Mouse (Mus musculus) hindbrain, embryonic 13.5 days (tissue): ENCODE data around the gene Lsm7. TPM values are rescaled to one million over a fixed set of nuclear protein-coding genes. Genes with fewer than 3 reads are reported as not detected.
"Not testable (repeated sequence)": the region's sequence is repeated elsewhere in the genome, so short reads cannot be mapped to it uniquely, and the experiment has no call there.

Source experiments
- ATAC-seq: fragments of 200-750 bp; cut with Nextera tagmentation; 2 replicates; pipeline ENCODE4 v1.8.0; 2017; ENCODE audit warnings: moderate TSS enrichment; ENCODE audit not compliant: low FRiP score
- H3K27ac ChIP-seq: fragments of 300-500 bp; sonication (generic); 2 replicates; pipeline ENCODE4 v1.5.1; 2015; ENCODE audit warnings: inconsistent platforms, mild to moderate bottlenecking, moderate library complexity
- H3K27me3 ChIP-seq: fragments of 300-500 bp; sonication (generic); 2 replicates; pipeline ENCODE4 v1.6.1; 2015; ENCODE audit warnings: mild to moderate bottlenecking, inconsistent platforms
- H3K36me3 ChIP-seq: fragments of 300-500 bp; sonication (generic); 2 replicates; pipeline ENCODE4 v1.6.1; 2015; ENCODE audit warnings: mild to moderate bottlenecking, inconsistent platforms
- H3K4me1 ChIP-seq: fragments of 300-500 bp; sonication (generic); replicated peaks from 2 replicates; pipeline ENCODE4 v1.6.1; 2015; ENCODE audit warnings: inconsistent platforms
- H3K4me2 ChIP-seq: fragments of 300-500 bp; sonication (generic); 2 replicates; pipeline ENCODE4 v1.6.1; 2015; ENCODE audit warnings: inconsistent platforms, mild to moderate bottlenecking, moderate library complexity
- H3K4me3 ChIP-seq: fragments of 300-500 bp; sonication (generic); 2 replicates; pipeline ENCODE4 v1.5.1; 2015; ENCODE audit warnings: mild to moderate bottlenecking, inconsistent platforms
- H3K9ac ChIP-seq: fragments of 300-500 bp; sonication (generic); 2 replicates; pipeline ENCODE4 v1.6.1; 2015; ENCODE audit warnings: mild to moderate bottlenecking, inconsistent platforms
- H3K9me3 ChIP-seq: fragments of 300-500 bp; sonication (generic); 2 replicates; pipeline ENCODE4 v1.6.1; 2016; ENCODE audit warnings: inconsistent platforms
- WGBS: fragments of 180-500 bp; shearing (Covaris S2); methylation state at CpG from one replicate; pipeline ENCODE4 v1.1.7; 2015; 5-methylcytosine and 5-hydroxymethylcytosine counted together
- polyA plus RNA-seq: library from polyadenylated mRNA; unstranded; fragments of >200 nt; fragmentation: Nextera tagmentation; extraction: Ambion mirVana; gene quantifications from 2 replicates; pipeline ENCODE4 v1.2.1, GENCODE M21; 2015

Gene Lsm7
- polyA plus RNA-seq, 1 experiment from 2014 or later, result 237 TPM

- Histone ChIP-seq H3K27ac (no peak overlapping the region), H3K27me3 (peaks cover 18% of the 10 kb centered on the region), H3K36me3 (peaks cover 37% of the 10 kb centered on the region), H3K9ac (peak overlapping the region; percentile 51; the same call in 1 of the 2 replicates), H3K9me3 (no peaks in the 10 kb centered on the region), H3K4me1 (peaks cover 40% of the 10 kb centered on the region), H3K4me2 (0 out of 2 replicates have a peak overlapping the region, but pooled peaks have one; percentile 3), H3K4me3 (0 out of 2 replicates have a peak overlapping the region, but pooled peaks have one; percentile 1)
- WGBS, result 67% methylated on average over 1 of the region's 1 CpGs
- ATAC-seq, result no peak
These were observed 25.4 kb downstream of the Lsm7 start for GRCm38 (mm10) chr10:80829359-80830278.

- peak overlapping the region; percentile 80 for H3K4me3 ChIP-seq
- H3K9ac ChIP-seq, result peak overlapping the region; percentile 92; the same call in 1 of the 2 replicates
- peaks cover 32% of the 10 kb centered on the region for H3K36me3 ChIP-seq
- 86% methylated on average over 9 of the region's 9 CpGs for WGBS
- not testable (repeated sequence) for ATAC-seq, H3K27ac ChIP-seq, H3K27me3 ChIP-seq, H3K9me3 ChIP-seq
- H3K4me1 ChIP-seq, result peaks cover 40% of the 10 kb centered on the region
- peak overlapping the region; percentile 100 for H3K4me2 ChIP-seq
These were observed 26.4 kb downstream of the Lsm7 start for GRCm38 (mm10) chr10:80828587-80828986.

- Histone ChIP-seq H3K36me3 (peaks cover 32% of the 10 kb centered on the region), H3K27me3 (peaks cover 1% of the 10 kb centered on the region), H3K9ac (peak overlapping the region; percentile 92), H3K4me2 (peak overlapping the region; percentile 100), H3K4me1 (peaks cover 40% of the 10 kb centered on the region), H3K4me3 (peak overlapping the region; percentile 80), H3K9me3 (no peaks in the 10 kb centered on the region), H3K27ac (no peak overlapping the region)
- no peak for ATAC-seq
- 80% methylated on average over 10 of the region's 10 CpGs for WGBS
These were observed 27.1 kb downstream of the Lsm7 start for GRCm38 (mm10) chr10:80827870-80828420.

DNA sequence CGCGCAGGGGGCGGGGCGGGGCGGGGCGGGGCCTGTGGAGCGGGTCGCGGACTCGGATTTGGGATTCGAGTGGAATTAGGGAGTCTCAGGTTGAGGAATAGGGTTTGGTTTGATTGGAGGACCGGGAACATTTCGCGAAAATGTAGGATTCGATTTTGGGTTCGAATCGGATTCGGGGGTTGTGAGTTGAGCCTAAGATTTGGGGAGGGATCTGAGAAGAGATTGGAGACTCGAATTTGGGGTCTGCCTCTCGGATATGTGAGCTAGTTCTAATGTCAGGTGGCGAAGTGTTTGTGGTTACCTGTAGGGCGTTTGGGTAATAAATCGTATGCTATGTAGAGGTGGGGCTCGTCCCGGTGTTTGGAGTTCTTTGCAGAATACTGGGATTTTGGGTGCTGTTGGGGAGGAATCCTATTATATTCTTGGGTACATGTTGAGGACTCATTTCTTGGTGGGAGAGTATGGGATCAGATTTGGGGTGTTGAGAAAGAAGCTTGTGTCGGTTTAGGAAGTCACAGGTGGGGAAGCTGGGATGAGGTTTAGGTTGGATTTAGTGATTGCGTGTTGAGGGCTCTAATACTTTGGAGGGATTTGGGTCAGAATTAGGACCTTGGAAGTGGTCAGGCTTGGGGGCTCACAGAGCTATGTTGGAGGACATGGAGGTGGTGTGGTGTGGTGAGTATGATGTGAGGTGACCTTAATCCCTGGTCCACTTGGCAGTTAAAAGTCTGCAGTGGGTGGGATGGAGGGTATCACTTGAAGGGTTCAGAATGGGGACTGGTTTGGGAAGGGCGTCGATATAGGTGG, 27.7 kb downstream of the Lsm7 start:
- Histone ChIP-seq H3K9ac (peak overlapping the region; percentile 92), H3K27ac (peak overlapping the region; percentile 96), H3K4me3 (peak overlapping the region; percentile 80), H3K4me1 (peaks cover 34% of the 10 kb centered on the region), H3K4me2 (peak overlapping the region; percentile 100), H3K27me3 (no peaks in the 10 kb centered on the region), H3K9me3 (no peaks in the 10 kb centered on the region), H3K36me3 (peaks cover 30% of the 10 kb centered on the region)
- 9% methylated on average over 29 of the region's 29 CpGs for WGBS
- no peak for ATAC-seq

- ATAC-seq, result peak; percentile 98
- Histone ChIP-seq H3K4me3 (peak within 1 kb of the TSS; percentile 80), H3K9me3 (no peaks in the 10 kb centered on the region), H3K4me1 (peaks cover 34% of the 10 kb centered on the region), H3K27me3 (no peaks in the 10 kb centered on the region), H3K4me2 (peak within 1 kb of the TSS; percentile 100), H3K27ac (peak within 1 kb of the TSS; percentile 96), H3K36me3 (peaks cover 28% of the 10 kb centered on the region), H3K9ac (peak within 1 kb of the TSS; percentile 92)
- WGBS, result under 1% methylated on average over 82 of the region's 82 CpGs
These were observed 28.6 kb downstream of the Lsm7 start, which contains the start of gene Oaz1 for GRCm38 (mm10) chr10:80826151-80827062. Gene Oaz1 (plus strand): TSS chr10:80826656.

DNA sequence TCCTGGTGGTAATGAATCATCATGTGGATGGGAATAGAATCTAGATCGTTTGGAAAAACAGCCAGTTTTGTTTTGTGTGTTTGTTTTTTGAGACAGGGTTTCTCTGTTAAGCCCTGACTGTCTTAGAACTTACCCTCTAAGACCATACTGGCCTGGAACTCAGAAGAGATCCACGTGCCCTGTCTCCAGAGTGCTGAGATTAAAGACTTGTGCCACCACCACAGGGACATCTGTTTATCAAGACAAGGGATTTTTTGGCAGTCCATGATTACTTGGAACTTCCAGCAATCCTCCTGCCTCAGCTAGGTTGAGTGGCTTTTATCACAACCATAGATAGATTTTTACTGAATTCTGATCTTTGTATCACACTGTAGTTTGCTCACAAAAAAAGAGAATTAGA, 30.2 kb downstream of the Lsm7 start:
- WGBS, result 82% methylated on average over 2 of the region's 2 CpGs
- peaks cover 13% of the 10 kb centered on the region for H3K36me3 ChIP-seq
- peaks cover 22% of the 10 kb centered on the region for H3K4me1 ChIP-seq
- no peak overlapping the region for H3K9ac ChIP-seq
- no peak for ATAC-seq
- H3K4me2 ChIP-seq, result no peak overlapping the region
- no peak overlapping the region for H3K4me3 ChIP-seq
- no peaks in the 10 kb centered on the region for H3K9me3 ChIP-seq
- H3K27ac ChIP-seq, result 0 out of 2 replicates have a peak overlapping the region, but pooled peaks have one; percentile 12
- H3K27me3 ChIP-seq, result no peaks in the 10 kb centered on the region

DNA sequence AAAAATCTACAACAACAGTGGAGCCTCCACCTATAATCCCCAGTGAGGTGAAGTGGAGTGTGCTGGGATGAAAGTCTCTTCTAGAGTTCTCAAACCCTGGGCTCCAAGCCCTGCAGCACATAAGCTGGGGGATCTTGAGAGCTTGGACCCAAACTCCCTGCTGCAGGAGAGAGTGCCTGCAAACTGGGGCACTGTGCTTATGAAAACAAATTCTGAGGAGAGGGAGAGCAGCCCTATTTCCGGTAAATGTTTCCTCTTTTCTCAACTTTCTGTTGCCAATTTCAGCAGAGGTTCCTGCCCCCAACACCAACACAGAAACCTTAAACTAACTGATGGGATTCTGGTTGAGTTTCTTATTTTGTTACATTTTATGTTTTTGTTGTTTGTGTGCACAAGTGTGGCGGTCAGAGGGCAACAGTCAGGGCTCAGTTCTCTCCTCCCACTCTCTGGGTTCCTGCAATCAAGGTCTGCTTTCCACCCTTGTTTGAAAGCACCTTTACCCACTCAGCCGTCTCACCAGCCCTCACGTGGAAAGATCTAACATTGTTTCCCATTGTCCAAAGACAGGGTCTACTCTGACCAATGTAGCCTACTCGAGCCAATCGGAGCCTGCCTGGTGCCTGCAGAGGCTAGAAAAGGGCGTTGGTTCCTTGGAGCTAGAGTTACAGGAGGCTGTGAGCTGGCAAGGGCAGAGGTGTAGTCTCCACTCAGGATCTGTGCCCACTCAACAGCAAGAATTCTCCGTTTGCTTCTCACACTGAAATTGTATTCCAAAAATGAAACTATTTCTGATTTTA, 31.0 kb downstream of the Lsm7 start:
- ATAC-seq, result no peak
- Histone ChIP-seq H3K9ac (no peak overlapping the region), H3K4me2 (no peak overlapping the region), H3K4me3 (no peak overlapping the region), H3K4me1 (peaks cover 15% of the 10 kb centered on the region), H3K27me3 (peaks cover 4% of the 10 kb centered on the region; the same call in 1 of the 2 replicates), H3K9me3 (no peaks in the 10 kb centered on the region), H3K27ac (peak overlapping the region; percentile 12; the same call in 1 of the 2 replicates), H3K36me3 (peaks cover 5% of the 10 kb centered on the region)
- 70% methylated on average over 8 of the region's 8 CpGs for WGBS

DNA sequence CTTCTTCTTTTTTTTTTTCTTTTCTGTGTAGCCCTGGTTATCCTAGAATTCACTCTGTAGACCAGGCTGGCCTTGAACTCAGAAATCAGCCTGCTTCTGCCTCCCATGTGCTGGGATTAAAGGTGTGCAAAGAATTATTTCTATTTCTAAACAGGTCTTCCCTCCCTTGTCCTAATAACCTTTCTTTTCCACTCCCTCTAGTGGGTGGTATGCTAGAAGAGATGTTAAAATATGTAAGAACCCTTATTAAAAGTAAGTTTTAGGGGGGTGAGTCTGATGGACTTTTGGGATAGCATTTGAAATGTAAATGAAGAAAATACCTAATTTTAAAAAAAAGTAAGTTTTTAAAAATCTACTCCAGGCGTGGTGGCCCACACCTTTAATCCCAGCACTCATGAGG, 31.7 kb downstream of the Lsm7 start:
- 97% methylated on average over 1 of the region's 1 CpGs for whole genome bisulfite sequencing
- H3K4me2 ChIP-seq, result no peak overlapping the region

DNA sequence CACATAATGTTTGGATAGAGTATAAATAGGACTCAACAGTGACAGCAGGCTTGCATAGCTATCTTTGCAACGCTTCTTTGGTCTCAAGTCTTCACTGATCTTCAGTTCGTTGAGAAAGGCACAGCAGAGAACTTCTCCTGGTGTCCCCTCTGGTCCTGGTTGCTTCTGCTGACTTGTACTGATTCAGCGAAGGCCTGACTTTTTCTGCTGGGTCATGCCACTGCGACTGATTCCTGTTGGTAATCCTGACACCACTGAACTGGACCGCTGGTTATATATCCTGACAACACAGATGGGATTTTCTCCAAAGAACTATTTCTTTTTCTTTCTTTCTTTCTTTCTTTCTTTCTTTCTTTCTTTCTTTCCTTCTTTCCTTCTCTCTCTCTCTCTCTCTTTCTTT, 32.5 kb downstream of the Lsm7 start:
- Histone ChIP-seq H3K36me3 (no peaks in the 10 kb centered on the region), H3K4me2 (no peak overlapping the region), H3K4me1 (peaks cover 3% of the 10 kb centered on the region), H3K27me3 (peaks cover 4% of the 10 kb centered on the region; the same call in 1 of the 2 replicates), H3K27ac (no peak overlapping the region), H3K9ac (no peak overlapping the region), H3K9me3 (no peaks in the 10 kb centered on the region), H3K4me3 (no peak overlapping the region)
- WGBS, result 92% methylated on average over 5 of the region's 5 CpGs
- no peak for ATAC-seq

More for the DNA sequence above, 31.7 kb downstream of the Lsm7 start:
- peaks cover under 1% of the 10 kb centered on the region; the same call in 1 of the 2 replicates for H3K36me3 ChIP-seq
- no peak overlapping the region for H3K27ac ChIP-seq
- H3K4me3 ChIP-seq, result no peak overlapping the region
- ATAC-seq, result no peak
- peaks cover 11% of the 10 kb centered on the region for H3K4me1 ChIP-seq
- peaks cover 4% of the 10 kb centered on the region; the same call in 1 of the 2 replicates for H3K27me3 ChIP-seq
- no peak overlapping the region for H3K9ac ChIP-seq
- no peaks in the 10 kb centered on the region for H3K9me3 ChIP-seq

GRCm38 (mm10) chr10:80821991-80822390, 33.0 kb downstream of the Lsm7 start:
- no peak overlapping the region for H3K4me3 ChIP-seq
- H3K36me3 ChIP-seq, result no peaks in the 10 kb centered on the region
- H3K9ac ChIP-seq, result no peak overlapping the region
- no peak for ATAC-seq
- peaks cover 4% of the 10 kb centered on the region; the same call in 1 of the 2 replicates for H3K27me3 ChIP-seq
- H3K27ac ChIP-seq, result no peak overlapping the region
- 44% methylated on average over 2 of the region's 2 CpGs for WGBS
- no peak overlapping the region for H3K4me2 ChIP-seq
- no peaks in the 10 kb centered on the region for H3K9me3 ChIP-seq
- no peaks in the 10 kb centered on the region for H3K4me1 ChIP-seq
